Mouse (Mus musculus) CH12.LX (cell line): ENCODE measurements at regions not wholly inside any gene's neighbourhood (a gene's known extent, or its start where the extent isn't known, plus 50 kb on each side); places are given as distances from the start of the nearest gene placed in this dataset.

Experiments used
- CHD2 ChIP-seq: IDR thresholded peaks from 2 replicates; pipeline ENCODE4 v1.6.1; 2011; ENCODE audit warnings: low read length, improper control_type of control experiment
- CTCF ChIP-seq, 2 experiments: IDR thresholded peaks in 1 of 2; conservative IDR thresholded peaks in 1 of 2; 2 replicates each; pipeline ENCODE4 v1.5.1; 2011 to 2012; ENCODE audit warnings: low read depth in 2 of 2, low read length in 2 of 2, improper control_type of control experiment in 1 of 2, inconsistent platforms in 1 of 2, mild to moderate bottlenecking in 1 of 2, moderate library complexity in 1 of 2
- RCOR1 ChIP-seq: conservative IDR thresholded peaks from 2 replicates; pipeline ENCODE4 v1.6.1; 2012; ENCODE audit warnings: low read depth, mild to moderate bottlenecking, inconsistent platforms, low read length, improper control_type of control experiment

GRCm38 (mm10) chr6:117060688-117061087 is 107.6 kb upstream of the Cxcl12 start:
- TF ChIP-seq RCOR1 (no peak), CTCF (conservative IDR thresholded peaks at IDR 0.05 in 1 of 2, IDR thresholded peaks at IDR 0.05 in 1 of 2; ENCODE audit: low read depth in 2 of 2, low read length in 2 of 2) (no peak), CHD2 (no peak)
